Mouse (Mus musculus) 3134 (cell line): ENCODE measurements around the gene E2f8.

Experiments used
- DNase-seq: peaks from one replicate; pipeline ENCODE4 v3.0.0-alpha.2; 2011; ENCODE audit warnings: low spot score; ENCODE audit not compliant: insufficient read length; ENCODE audit errors: extremely low read depth

Gene E2f8

DNA sequence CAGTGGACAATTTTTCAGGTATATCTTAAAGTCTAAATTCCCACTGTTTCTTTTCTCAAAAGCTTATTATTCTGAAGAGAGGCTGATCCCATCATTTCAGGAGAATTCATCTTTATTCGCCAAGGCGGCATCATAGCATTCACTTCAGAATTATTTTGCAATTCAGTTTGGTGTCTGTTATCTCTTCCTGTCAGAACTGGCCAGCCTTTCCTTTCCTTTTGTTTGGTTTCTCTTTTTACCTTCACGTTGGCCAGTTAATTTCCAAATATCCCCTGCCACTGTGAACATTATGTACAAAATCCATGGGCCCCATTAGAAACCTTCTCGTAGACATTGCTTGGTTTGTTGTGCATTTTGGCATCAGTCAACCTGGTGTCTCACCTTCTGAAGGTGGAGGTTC, 22.0 kb downstream of the E2f8 start:
- DNase-seq: no peak

DNA sequence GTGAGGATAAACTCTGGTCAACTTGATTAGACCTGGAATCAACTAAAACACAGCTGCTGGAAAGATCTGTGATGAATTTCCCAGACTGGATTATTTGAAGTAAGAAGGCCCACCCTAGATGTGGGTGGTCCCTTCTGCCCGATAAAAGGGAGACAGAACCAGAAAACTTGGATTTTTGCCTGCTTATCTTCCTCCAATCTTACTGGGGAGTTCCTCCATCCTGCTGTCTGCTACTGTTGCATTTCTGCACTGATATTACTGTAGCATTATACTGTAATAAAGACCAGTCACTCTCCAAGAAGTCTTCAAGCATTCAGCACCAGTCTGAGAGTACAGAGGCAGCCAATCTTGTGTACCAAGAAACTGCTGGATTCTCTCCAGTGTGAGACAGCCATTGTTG, 23.1 kb downstream of the E2f8 start:
- no peak for DNase-seq

GRCm38 (mm10) chr7:48855461-48855860, 25.9 kb downstream of the E2f8 start:
- DNase-seq: no peak

GRCm38 (mm10) chr7:48853496-48853895, 27.9 kb downstream of the E2f8 start:
- DNase-seq: no peak

DNA sequence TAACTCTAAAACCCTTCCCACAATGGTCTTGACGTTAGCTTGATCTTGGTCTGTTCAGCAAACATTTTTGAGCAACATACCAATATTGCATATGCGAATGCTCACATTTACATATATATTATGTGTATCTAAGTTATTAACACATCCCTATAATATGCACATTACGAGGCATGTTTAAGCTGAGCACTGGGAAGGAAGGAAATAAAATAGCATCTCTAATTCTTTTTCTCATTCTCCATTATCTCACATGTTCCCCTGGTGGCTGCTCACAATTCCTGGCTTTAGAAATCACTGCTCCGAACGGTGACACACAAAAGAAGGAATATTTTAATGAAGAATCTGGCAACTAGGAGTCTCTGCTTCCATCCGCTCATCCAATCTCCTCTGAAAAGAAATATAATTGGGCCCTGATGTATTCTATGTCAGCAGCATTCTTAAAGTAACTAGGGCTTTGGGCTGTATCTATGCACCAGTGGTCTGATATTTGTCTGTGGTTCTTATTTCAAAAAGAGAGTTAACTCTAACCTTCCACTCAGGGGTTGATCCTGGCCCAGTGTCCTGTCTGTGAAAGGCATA, 29.8 kb downstream of the E2f8 start:
- no peak for DNase-seq

DNA sequence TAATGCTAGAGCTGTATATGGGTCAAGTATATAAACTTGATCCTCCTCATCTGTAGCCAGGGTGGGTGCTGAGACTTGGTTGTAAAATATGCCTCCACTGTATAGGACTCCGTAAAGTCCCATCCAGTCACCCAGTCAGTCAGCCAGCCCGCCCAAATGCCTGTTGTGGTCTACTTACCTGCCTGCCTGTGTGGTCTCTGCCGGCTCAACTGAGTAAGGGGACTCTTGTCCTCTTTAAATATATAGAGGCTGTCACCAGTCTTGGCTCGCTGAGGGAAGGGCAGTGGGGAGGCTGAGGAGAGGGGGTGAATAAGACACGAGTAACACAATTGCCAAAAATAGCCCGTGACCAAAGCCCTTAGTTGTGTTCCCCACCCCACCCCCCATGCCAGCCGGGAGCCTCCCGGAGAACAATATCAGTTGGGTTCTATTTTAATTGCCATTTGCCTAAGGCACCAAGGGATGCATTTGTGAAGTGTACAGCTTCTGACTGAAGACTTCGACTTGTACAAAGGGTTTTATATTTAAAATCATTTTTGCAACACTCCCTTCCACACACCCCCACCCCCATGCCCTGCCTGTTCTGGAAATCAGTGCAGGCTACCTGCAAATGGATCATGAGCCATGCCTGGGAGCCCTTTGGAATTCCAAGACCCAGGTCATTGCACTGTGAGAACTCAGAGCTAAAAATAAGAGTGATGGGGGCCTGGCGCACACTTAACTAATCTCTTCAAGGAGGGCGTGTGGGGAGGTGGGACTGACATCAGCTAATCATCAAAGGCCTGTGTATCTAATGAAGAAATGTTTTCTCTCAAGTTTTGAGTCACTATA, 33.4 kb downstream of the E2f8 start, which contains the start of gene Csrp3:
Gene Csrp3, minus strand, starts transcription at position 214 of the 831 bp plus-strand sequence.
- DNase-seq: no peak

DNA sequence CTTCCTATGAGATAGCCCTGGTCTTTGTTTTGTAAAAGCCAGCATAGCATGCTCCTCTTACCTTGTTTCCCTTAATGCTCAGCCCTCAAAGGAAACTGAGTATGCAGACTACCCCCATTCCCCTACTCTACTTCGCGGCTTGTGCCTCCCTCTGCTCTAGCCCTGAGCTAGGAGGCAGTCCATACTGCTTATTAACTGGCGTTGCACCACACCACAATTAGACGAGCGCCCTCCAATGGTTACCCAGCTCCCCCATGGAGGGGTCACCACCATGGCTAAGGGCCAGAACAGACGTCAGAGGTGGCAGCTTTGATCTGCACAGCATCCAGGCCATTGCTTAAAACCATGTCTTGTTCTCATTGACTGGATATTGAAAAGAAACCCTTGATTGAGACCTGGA, 34.6 kb downstream of the E2f8 start:
- no peak for DNase-seq

DNA sequence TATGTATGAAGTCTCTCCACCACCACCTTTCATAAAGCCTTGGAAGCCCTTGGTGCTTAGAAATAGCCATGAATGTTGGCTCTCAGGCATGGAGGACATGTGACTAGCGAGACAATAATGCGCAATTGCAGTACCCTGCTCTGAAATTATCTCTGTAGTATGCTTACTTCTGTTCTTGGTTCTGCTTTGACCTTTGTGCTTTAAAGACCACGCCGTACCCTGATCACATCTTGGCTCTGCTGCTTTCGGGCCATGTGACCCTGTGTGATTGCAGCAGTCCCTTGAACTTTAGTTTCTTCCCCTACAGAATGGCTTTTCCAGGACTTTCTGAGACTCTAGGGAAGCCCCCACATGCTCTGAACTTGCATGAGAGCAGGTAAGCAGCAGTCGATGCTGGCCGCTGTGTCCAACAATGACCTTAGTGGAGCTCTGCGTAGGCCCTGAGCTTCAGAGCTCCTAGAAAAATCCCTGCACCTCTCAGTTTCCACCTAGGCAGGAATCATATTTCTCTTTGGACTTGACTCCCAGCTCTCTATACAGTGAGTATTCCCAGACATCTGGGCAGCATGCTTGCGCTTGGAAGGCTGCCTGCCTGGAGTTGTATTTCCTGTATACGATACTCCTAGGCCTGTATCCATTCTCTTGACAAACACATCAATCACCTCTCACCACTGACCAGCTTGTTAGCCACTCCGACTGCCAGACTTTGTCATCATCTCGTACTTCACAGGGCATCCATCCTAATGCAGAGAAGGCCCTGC, 36.0 kb downstream of the E2f8 start:
- DNase-seq: no peak

DNA sequence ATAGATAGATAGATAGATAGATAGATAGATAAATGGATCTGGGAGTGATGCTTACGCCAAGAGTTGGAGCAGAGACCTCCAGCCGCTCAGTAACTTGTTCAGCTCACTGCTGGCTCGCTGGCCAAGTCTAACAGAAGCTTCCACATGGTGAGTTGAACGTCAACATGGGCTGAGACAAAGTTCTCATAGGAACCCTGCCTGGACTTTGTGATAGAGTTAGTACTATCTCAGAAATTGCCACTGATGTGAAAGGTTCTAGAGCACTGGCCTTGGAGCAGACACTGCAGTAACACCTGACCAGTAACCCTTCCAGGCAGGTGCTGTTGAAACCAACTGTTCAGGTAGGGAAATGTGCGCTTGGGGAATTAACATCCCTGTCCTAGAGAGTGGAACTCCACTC, 37.9 kb downstream of the E2f8 start:
- no peak for DNase-seq

GRCm38 (mm10) chr7:48842353-48842752, 39.0 kb downstream of the E2f8 start:
- DNase-seq: no peak

GRCm38 (mm10) chr7:48841538-48841937, 39.9 kb downstream of the E2f8 start:
- DNase-seq: no peak

DNA sequence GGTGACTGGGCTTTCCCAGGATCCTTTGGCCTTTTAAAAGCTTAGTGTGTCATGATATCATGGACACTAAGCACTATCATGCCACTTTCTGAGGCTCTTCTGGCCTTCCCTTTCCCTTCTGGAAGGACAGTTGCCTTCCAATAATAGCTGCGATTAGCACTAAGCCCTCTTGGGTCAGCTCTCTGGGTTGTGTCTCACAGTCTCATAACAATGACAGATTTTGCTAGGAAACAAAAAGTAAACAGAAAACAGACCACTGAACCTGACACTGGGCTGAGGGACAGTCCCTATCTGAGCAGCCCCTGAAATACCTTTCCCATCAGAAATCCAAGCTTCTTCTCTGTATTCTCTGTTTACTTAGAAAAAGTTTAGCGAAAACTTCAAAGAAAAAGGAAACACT, 40.9 kb downstream of the E2f8 start:
- no peak for DNase-seq

DNA sequence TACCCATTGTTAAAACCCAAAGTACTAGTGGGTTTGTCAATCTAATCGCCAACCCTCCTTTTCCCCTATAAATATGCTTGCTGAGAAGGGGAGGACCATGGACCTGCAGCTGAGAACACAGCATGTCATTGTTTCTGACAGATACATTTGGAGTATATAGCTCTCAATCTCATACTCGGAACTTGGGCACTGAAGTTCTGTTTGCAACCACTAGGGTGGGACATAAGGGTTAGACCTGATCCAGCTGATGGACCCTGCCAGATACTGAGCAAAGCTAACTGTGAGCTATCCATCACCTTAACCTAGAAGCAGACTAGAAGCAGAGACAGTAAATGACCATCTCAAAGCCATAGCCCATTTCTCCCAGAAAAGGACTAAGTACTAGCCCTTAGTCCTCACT, 43.0 kb downstream of the E2f8 start:
- DNase-seq: no peak

DNA sequence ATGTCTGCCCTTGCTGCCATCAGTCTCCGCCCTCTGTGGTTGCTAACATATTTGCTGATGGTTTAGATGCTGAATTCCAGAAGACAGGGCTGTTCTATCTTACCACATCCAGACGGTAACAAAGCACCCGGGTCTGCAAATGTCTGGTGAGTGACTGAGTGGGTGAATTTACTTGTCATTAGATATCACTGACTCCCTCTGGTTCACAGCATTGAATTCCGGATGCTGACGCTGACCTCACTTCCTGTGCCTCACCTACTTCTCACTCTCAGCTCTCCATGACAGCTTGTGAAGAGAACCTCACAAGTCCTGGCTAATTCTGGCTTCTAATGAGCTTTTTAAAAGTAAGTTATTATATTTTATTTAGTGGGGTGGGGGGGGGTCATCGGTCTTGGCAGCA, 44.4 kb downstream of the E2f8 start:
- no peak for DNase-seq

DNA sequence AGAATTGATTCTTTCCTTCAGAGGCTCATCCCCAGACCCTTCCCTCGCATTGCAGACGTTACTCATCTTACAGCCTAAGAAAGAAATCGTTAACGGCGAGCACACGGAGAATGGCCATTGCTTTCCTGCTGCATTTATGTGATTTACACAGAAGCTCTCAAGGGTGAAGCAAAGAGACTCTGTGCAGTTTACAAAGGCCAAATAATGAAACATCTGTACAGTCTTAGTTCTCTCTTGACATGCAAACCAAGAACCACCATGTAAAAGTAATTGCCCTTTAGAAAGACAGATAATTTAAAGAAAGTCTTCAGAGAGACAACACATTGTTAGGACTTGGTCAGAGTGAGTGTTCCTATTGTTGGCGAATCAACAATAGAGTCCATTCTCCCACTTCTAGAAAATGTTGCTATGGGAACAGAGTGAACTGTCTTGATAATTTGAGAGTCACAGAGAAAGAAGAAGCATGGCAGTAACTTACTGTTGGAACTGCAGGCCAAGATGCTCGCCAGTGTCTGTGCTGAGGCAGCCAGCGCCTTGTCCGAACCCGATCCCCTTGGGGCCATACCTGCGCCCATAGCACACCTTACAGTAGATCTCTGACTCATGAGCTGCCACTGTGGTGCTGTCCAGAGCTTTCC, 46.3 kb downstream of the E2f8 start:
- DNase-seq: no peak

- DNase-seq: no peak
These were observed 46.9 kb downstream of the E2f8 start for GRCm38 (mm10) chr7:48834371-48834970.

GRCm38 (mm10) chr7:48832735-48833134, 48.7 kb downstream of the E2f8 start:
- DNase-seq: no peak

GRCm38 (mm10) chr7:48830395-48830794, 51.0 kb downstream of the E2f8 start:
- DNase-seq: no peak

DNA sequence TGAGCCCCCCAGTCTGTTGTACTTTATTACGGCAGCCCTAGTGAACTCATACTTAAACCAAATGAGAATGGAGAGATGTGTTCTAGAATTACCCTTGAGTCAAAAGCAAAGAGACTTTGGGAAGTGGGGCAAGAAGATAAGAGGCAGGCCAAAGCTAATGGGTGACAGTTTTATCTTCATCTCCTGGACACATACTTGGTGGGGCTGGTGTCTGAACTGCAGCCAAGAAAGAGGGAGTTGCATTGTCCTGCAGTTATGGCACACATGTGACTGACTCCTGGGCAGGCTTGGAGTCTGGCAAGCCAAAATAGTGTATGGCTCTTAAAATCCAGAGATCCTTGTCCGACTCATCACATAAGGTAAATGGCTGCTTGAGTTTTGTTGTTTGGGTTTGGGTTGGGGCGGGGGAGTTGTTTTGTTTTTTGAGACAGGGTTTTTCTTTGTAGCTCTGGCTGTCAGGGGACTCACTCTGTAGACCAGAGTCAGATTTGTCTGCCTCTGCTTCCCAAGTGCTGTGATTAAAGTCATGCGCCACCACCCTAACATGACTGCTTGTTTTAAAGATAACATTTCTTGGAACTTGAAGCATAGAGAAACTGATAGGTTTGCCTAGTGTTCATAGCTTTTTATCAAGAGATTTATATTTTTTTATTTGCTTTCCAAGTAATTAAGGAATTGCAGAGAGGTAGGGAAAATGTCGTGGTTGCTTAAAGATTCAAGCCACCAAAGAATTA, 52.1 kb downstream of the E2f8 start:
- DNase-seq: no peak

GRCm38 (mm10) chr7:48825170-48825569, 56.2 kb downstream of the E2f8 start:
- no peak for DNase-seq
